Mouse (Mus musculus) layer of hippocampus, adult 8-10 months (tissue): ENCODE data around the gene Serpina16. TPM values are rescaled to one million over a fixed set of nuclear protein-coding genes. Genes with fewer than 3 reads are reported as not detected.
"Not testable (repeated sequence)": the region's sequence is repeated elsewhere in the genome, so short reads cannot be mapped to it uniquely, and the experiment has no call there.

ENCODE experiments used
- DNase-seq, 2 experiments: peaks; one replicate each; pipeline ENCODE4 v3.0.0; 2022; ENCODE audit warnings: low spot score in 2 of 2
- total RNA-seq, 4 experiments: library from RNA; stranded (reverse); gene quantifications; 2 replicates each; pipeline ENCODE4 v1.2.4; 2022

The Serpina16 gene
- total RNA-seq = not detected

- no peak for DNase-seq
These were observed at the start of gene Serpina16 for GRCm38 (mm10) chr12:103676039-103676438. Serpina16 (minus strand) TSS chr12:103676139.

DNA sequence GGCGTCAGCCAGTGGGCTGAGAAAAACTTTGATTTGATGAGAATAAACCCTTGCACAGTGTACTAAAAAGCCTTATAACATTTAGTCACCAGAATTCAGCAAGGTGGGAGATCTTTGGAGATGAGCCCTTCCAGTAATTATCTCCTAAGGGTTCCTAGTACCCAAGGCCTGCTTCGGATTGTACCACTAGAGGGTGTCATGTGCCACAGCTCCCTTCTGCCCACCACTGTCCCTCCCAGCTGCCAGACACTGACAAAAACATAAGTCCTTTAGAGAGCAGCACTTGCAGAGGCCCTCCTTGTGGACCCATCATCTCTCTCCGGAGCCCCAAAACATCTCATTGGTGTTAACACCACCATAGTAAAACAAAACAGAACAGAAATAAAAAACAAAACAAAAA is 35.6 kb upstream of the Serpina16 start:
- DNase-seq = no peak

- DNase-seq = no peak
These were observed 34.5 kb upstream of the Serpina16 start for GRCm38 (mm10) chr12:103710405-103710804.

DNA sequence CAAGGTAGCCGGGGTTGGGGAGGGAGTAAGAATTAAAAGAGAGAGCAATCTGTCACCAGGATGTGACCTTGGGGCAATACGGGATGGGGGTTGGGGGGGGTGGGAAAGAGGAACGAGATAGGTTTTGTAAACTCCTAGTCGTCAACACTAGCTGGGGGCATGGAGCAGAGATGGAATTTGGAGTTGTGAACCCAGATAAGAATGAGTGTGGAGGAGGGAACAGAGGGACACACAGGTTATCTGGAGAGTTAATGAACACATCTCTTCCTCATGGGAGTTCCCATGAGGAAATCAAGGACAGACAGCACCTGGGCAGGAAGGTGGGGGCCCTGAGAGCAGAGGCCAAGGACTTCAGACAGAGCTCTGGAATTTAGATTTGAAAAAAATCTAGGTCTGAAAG is 30.2 kb upstream of the Serpina16 start:
- DNase-seq = no peak

DNA sequence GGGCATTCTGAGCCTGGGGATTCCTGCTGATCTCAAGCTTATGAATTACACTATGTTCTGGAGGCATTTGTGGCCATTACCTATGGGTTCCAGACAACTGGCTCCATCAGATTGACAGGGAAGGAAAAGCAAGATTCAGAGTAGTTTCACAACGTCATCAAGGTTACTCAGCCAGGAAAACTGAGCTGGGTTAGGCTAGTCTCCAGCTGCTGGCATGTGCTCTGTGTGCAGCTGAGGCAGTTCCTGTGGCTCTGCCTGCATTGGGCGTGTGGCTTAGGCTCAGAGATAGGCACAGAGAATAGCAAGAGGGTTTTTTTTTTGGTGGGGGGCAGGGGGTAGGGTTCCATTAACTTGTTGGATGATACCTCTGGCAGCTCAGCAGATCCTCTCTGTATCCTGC is 29.6 kb upstream of the Serpina16 start:
- no peak for DNase-seq

DNA sequence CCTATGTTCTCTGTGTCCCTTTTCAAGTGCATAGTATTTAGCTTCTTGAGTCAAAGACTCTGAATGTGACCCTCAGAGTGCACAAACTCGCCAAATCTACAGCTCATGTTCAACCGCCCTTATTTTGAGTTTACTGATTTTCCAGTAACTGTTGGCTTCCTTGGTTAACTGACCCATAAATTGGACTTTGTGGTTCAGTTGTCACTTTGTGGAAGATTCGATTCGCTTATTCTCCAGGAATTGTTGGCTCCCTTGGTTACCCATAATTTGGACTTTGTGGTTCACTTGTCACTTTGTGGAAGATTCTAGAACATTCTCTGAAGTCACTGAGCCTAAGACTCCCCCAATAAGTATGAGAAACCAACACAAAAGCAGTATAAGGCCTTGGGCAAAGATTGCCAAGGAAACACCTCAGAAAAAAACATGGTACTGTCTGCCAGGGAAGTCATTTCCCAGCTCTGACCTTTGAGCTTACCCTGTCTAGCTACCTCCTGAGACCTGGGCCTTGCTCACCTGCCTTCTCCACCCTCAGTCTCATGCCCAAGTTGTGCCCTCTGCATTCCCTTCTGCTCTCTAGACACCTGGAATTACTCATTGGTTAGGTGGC is 24.3 kb upstream of the Serpina16 start:
- no peak for DNase-seq

DNA sequence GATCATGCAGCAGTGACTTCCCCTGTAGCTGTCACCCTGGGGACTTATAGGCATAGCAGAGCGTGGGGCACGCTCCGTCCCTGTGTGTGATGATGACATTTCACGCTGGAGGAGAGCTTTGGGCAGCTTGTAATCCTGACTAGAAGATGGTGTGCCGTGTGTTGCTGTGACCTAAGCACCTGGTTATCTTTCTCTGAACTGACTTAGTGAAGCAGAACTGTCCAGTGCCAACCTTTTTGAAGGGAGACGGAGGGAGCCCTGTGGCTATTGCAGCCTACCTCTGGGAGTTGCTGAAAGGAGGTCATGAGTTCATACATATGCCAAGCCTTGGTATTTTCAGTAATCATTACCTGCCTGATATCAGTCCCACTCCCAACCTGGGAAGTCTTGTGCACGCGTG is 19.5 kb upstream of the Serpina16 start, which contains the start of gene Serpina1f:
TSS of gene Serpina1f (minus strand) at position 101 of the 400 bp plus-strand sequence.
- DNase-seq = no peak

- no peak for DNase-seq
These were observed 12.4 kb upstream of the Serpina16 start for GRCm38 (mm10) chr12:103688221-103688814.

- no peak for DNase-seq
These were observed 11.1 kb upstream of the Serpina16 start for GRCm38 (mm10) chr12:103687021-103687420.

DNA sequence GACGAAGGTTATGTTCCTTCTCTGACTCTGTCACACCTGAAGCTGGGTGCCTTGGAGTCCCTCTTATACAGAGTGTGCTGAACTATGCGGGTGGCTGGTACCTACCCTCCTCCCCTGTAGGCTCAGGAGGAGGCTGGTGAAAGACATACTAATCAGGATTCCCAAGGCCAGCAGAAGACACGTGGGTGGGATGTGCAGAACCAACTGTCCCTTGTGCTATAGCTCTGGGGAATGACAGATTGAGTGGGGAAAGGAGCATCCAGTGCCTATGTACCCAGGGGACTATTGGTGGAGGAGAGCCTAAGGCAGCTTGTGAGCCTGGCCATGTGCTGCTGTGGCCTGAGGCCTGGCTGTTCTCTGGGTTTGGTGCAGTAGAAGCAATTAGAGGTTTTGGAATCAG is 10.1 kb upstream of the Serpina16 start:
- DNase-seq = peak; percentile 51 to 68

DNA sequence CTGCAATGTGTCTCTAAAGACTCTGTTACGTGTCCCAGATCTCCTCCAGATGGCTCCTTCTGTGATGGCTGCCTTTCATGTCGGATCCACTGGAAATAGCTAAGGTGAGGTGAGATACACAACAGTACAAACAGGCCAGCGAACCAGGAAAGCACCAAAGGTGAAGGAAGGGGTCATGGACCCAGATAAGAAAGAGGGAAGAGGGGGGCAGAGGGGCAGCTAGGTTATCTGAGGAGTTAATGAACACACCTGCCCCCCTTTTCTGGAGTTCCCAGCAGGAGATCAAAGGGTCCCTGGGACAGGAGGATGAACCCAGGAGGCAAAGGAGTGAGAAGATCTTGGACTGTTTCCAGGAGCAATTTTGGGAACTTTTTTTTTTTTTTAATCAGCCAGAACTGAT is 9.4 kb upstream of the Serpina16 start:
- no peak for DNase-seq

DNA sequence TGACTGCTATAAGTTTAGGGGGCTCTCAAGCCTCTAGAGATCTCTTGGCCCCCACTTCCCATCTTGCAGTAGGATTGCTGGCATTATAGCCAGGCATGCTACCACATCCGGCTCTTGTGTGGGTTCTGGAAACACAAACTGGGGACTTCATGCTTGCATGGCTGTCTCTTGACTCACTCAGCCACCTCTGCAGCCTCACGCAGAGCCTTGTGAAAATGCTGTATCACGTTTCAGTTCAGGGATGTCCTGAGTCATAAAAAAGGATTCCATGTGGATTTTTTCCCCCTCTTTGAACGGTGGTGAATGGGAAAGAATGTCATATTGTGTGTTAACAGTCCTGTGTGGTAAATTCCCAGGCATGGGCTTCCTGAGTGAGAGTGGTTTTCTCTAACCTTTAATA is 7.8 kb upstream of the Serpina16 start:
- DNase-seq = no peak

DNA sequence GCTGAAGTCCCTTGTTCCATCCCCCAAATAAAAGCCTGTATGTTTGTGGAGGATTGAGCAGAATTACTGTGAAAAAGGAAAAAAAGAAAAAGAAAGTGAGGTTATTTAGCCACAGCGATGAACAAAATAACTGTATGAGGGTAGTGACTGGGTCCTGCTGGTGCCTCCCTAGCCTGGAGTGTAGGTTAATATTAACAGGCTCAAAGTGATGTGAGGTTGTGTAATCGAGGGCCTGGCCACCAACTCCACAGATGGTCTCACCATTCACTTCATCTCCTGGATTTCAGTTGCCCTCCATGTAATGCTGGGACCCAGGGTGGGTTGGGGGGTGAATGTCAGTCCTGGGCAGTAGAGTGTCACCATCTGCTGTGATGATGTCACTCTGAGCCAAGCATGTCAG is 5.8 kb upstream of the Serpina16 start:
- no peak for DNase-seq

GRCm38 (mm10) chr12:103681169-103681568 is 5.2 kb upstream of the Serpina16 start:
- DNase-seq = no peak

DNA sequence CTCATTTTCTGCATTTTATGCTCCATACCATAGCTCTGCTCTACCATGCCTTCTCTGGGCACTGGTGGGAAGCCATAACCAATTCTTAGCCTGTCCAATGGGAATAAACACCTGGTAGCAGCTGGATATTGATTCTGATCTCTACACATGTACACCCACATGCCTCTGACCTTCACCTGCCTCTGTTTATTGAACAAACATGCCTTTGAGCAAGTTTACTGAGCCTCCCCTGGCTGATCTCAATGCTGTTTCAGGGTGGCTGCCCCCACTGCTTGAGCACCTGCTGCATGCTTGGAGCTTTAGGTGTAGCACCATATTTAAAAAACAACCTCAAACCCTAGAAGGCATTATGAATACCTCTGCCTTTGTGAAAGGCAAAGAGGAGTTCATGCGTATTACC is 3.9 kb upstream of the Serpina16 start:
- DNase-seq = not testable (repeated sequence)

DNA sequence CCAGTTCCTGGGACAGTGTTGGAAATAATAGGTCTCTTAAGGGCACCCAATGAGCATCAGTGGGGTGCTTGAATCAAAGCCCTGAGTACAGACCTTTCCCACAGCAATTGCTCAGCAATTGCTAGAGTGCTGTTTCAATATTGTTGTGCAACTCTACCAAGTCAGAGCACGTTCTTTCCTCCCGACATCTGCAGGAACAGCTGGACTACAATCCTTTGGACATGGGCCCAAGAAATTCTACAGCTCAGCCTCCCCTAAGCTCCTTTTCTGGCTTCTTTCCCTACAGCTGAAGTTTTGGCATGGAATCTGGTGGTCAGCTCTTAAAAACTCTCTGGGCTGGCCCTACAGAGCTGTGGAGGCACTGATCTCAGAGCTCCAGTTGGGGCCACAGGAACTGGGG is 2.8 kb downstream of the Serpina16 start:
- no peak for DNase-seq

GRCm38 (mm10) chr12:103671483-103671882 is 4.5 kb downstream of the Serpina16 start:
- DNase-seq = no peak

- DNase-seq = no peak
These were observed 5.0 kb downstream of the Serpina16 start for GRCm38 (mm10) chr12:103670964-103671363.

DNA sequence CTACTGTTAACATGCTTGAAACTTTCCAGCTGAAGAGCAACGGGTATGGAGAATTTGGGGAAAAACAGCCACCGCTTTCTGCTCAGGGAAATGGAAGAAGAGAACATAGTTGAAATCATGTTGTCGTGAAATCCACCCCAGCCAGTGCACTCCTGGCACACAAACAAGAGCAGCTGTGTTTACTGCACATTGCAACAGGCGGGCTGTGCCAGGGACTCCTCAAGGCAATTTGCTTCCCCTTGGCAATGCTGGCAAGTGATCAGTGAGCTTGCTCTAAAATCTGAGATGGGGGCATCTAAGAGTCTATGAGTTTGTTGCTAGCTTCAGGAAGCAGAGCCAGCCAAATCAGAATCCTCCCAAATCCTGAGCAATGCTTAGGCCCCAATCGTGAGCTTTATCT is 5.6 kb downstream of the Serpina16 start:
- peak; percentile 33 to 67 for DNase-seq

- DNase-seq = no peak
These were observed 10.7 kb downstream of the Serpina16 start for GRCm38 (mm10) chr12:103665286-103665685.

GRCm38 (mm10) chr12:103662053-103662452 is 13.9 kb downstream of the Serpina16 start:
- not testable (repeated sequence) for DNase-seq

DNA sequence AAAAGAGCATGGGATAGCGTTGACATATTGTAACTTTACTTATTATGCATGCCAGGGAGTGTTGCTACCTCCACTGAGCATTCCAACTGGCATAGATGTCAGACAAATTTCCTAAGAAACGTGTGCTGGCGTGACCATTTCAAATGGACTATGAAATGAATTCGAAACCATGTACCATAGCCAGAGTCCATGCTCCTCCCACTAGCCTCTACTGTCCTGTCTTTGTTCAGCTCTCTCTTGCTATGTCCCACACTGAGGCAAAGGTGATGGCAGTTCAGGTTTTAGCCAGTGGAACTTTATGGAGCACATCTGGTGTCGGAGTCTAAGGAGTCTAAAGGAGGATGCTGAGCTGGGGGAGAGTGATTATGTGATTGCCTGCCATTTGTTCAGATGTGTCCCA is 15.9 kb downstream of the Serpina16 start:
- no peak for DNase-seq

GRCm38 (mm10) chr12:103659171-103659570 is 16.8 kb downstream of the Serpina16 start:
- no peak for DNase-seq
